Mouse (Mus musculus): Measurements from ENCODE around the gene Ptges3. TPM values are rescaled to one million over a fixed set of nuclear protein-coding genes. Genes with fewer than 3 reads are reported as not detected.
A peak's percentile ranks its signal among the peaks of the same experiment; 100 is the strongest.
"Not testable (repeated sequence)": the region's sequence is repeated elsewhere in the genome, so short reads cannot be mapped to it uniquely, and the experiment has no call there.

Gene Ptges3
- total RNA-seq (2021), result 100 to 1,000 TPM; 182 to 237 TPM
- long read RNA-seq, experiment 1, transcript Ptges3-201 (8 exons, 2,000 nt), result major isoform, 273 of 296 reads
- long read RNA-seq, experiment 1, partial matches to known transcripts, result 3 of 296 reads
- long read RNA-seq, experiment 1, other reads (novel, unspliced or antisense), result 20 of 296 reads
- long read RNA-seq, experiment 2, transcript Ptges3-201 (8 exons, 2,000 nt), result major isoform, 60 of 66 reads
- long read RNA-seq, experiment 2, partial matches to known transcripts, result 3 of 66 reads
- long read RNA-seq, experiment 2, other reads (novel, unspliced or antisense), result 3 of 66 reads

DNA sequence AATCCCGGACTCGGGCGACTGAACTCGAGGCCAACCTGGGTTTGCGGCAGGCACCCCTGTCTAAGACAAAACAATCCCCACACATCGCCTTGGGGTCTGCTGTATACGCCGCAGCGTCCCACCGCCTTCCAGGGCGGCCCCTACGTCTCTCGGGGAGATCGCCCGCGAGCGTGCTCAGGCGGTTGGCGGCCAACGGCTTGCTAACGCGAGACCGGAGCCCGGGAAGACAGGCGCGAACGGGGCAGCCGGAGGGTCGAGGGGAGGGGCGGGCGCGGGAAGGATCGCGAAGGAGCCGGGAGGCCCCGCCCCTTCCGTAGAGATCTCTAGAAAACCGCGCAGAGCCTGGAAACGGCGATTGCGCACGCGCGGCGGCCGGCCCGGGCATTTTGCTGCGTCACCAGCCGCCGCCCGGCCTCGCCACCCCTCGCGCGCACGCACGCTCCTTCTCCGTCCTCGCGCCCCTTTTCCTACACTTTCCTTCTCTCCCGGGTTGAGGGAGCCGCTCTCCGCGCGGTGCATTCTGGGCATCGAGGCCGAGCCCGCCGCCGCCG, at the start of gene Ptges3:
Gene Ptges3 (plus strand): TSS at position 354 of the 551 bp plus-strand sequence.
- DNase-seq, result peak; percentile 98 to 100

DNA sequence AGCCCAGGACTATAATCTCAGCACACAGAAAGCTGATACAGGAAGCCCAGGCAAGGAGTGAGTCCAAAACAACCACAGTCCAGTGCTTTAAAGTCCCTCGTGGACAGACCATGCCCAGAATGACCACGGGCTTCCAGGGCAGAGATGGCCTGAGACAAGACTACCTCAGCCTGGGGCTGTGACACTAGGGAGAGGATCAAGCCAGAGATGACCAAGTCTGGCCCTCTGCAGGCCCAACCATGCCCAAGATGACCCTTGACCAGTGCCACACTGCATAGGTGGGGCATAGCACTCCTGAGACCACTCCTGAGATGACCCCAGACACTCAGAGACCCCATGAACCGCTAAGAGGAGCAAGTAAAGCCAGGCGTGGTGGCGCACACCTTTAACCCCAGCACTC, 49.0 kb upstream of the Ptges3 start:
- DNase-seq, result no peak

DNA sequence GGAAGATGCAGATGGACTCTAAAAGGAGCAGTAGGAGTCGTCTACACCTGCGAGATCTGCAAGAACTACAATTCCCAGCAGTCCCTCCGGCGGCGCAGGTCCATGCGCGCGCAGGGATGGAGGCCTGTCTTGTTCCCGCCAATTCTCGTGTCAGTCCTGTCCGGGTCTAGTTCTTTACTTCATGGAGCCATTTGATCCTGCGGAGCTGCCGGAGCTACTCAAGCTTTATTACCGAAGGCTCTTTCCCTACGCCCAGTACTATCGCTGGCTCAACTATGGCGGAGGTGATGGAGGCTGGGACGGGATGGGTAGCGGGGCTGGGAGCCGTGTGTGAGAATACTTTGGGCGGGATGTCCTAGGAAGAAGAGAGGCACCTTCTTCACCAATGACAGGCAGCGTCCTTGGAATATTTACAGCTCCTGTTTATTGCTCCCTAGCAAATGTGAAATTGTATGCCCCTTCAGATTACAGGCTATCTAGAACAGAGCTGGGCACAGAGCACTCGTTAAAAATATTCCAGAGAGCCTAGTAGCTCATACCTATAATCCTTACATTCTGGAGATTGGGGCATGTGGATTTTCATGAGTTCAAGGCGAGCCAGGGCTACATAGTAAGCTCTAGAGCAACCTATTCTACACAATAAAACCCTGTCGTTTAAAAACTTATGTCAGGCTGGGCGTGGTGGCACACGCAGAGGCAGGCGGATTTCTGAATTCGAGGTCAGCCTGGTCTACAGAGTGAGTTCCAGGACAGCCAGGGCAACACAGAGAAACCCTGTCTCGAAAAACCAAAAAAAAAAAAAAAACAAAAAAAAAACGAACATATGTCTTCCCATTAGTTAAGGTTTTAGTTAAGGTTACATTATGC, 43.5 kb upstream of the Ptges3 start, which contains the start of gene Prim1:
Gene Prim1 (plus strand): TSS at position 101 of the 867 bp plus-strand sequence.
- peak; percentile 81 to 83 for DNase-seq

GRCm38 (mm10) chr10:128022196-128022595, 36.6 kb upstream of the Ptges3 start:
- no peak for DNase-seq

DNA sequence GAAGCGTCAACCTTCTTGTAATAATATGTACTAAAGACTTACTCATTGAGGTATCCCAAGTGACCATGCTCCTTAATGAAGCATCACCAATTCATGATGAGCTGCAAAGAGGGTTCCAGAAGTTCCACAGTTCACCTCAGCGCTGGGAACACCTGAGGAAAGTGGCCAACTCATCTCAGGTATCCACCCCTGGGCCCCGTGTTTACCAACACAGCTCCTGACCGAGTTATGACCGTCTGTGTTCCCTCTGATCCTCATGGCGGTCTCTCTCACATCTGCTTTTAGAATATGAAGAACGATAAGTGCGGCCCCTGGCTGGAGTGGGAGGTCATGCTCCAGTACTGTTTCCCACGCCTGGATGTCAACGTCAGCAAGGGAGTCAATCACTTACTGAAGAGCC, 35.3 kb upstream of the Ptges3 start:
- no peak for DNase-seq

DNA sequence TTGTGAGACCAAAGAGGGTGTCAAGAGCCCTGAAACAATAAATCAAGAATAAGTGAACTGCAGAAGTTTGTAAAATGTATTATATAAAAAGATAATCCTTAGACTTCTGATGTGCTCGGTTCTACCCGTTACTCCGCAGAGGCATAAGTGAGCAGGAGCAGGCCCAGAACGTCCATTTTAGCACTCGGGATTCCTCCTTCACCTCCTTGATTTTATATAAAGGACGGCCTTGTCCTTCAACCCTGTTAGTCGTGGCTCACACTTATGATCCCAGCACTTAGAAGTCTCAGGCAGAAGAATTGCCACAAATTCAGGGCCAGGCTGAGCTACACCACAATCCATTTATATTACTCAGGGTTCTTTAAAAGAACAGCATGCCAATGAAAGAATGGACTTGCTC, 28.8 kb upstream of the Ptges3 start:
- no peak for DNase-seq

GRCm38 (mm10) chr10:128030860-128031259, 27.9 kb upstream of the Ptges3 start:
- no peak for DNase-seq

DNA sequence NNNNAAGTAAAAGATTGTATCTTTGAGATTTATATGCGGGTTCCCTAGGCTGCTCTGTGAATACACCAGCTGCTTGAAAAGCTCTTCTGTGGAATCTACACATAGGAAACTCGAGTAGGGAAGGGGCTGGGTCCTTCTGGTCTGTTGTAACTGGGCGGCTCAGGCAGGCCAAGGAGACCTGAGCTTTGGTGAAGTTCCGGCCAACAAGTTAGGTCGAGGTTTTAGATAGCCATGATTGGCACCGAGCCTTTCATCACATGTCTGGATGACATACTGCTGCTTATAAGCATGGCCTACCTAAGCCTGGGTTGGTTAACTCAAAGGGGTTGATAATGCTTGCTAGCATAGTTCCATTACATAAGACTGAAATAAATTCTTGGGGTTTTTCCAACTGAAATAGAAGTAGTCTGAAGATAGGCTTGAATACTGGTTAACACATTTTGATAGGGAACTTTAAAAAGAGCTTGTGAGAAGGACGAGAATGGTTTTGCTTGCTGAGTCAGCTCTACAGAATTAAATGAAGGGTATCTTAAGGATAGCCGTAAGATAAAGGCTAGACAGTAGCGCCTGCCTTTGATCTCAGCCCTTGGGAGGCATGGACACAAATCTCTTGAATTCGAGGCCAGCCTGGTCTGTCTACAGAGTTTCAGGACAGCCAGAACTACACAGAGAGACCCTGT, 21.9 kb upstream of the Ptges3 start:
- DNase-seq, result peak; percentile 60 to 70

GRCm38 (mm10) chr10:128037921-128038320, 20.8 kb upstream of the Ptges3 start:
- DNase-seq, result no peak

- DNase-seq, result no peak
Observed at GRCm38 (mm10) chr10:128039167-128039566, 19.6 kb upstream of the Ptges3 start.

- DNase-seq, result no peak
Observed at GRCm38 (mm10) chr10:128039858-128040257, 18.9 kb upstream of the Ptges3 start.

DNA sequence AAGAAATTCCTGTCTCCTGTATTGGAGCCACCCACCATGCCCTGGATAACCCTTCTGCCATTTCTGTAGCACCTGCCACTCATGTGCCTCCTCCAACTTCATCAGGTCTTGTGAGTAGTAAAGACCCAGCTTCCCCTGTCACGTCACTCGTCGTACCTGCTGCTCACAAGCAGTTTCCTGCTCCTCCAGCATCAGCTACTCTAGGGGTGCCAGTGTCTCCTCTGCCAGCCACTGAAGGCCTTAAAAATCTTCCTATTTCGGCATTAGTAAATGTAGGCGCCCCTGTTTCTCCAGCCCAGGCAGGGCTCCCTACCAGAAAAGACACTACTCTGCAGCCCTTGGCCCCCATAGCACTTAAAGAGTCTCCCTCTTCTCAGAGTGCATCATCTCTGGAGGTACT, 18.5 kb upstream of the Ptges3 start:
- DNase-seq, result no peak

- DNase-seq, result no peak
Observed at GRCm38 (mm10) chr10:128041636-128042035, 17.1 kb upstream of the Ptges3 start.

GRCm38 (mm10) chr10:128042466-128042865, 16.3 kb upstream of the Ptges3 start:
- DNase-seq, result no peak

DNA sequence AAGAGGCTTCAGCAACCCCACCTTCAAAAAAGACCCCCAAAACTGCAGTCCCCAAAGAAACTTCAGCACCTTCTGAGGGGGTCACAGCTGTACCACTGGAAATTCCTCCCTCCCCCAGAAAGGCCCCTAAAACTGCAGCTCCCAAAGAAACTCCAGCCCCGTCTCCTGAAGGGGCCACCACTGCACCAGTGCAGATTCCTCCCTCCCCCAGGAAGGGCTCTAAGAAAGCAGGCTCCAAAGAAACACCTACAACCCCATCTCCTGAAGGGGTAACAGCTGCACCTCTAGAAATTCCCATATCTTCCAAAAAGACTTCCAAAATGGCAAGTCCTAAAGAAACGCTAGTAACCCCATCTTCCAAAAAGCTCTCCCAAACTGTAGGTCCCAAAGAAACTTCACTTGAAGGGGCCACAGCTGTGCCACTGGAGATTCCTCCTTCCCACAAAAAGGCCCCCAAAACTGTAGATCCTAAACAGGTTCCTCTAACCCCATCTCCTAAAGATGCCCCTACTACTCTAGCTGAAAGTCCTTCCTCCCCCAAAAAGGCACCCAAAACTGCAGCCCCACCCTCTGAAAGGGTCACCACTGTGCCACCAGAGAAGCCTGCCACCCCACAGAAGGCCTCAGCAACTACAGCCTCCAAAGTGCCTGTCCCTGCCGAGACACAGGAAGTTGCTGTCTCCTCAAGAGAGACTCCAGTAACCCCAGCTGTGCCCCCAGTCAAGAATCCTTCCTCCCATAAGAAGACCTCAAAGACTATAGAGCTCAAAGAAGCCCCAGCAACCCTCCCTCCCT, 15.5 kb upstream of the Ptges3 start:
- no peak for DNase-seq

- DNase-seq, result no peak
Observed at GRCm38 (mm10) chr10:128048157-128048556, 10.6 kb upstream of the Ptges3 start.

DNA sequence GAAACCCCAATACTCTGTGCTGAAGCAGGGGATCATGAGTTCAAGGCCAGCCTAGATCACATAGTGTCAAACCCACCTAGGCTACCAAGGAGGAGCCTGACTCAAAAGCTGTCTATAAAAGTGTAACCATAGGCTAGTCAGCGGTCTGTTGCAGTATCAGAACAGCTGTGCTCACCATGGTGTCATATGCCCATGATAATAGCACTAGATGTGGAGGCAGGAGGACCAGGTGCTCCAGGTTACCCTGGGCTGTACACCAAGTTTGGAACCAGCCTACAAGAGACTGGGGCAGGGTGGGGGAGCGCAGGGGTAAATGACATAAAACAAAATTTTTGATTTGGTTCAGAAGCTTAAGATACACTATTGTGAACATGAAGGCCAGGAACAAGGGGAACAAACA, 9.0 kb upstream of the Ptges3 start:
- no peak for DNase-seq

DNA sequence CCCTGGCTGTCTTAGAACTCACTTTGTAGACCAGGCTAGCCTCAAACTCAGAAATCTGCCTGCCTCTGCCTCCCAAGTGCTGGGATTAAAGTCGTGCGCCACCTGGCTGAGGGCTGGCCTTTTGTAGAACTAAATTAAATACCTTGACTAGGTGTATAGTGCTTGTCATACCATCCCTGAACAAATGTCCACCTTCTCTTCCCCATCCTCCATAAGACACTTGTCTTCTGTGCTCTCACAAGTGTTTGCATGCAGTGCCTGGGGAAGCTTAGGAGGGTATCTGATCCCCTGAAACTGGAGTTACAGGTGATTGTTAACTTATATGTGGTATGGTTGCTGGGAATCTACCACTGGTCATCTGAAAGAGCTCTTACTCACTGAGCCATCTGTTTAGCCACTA, 8.4 kb upstream of the Ptges3 start:
- DNase-seq, result no peak

DNA sequence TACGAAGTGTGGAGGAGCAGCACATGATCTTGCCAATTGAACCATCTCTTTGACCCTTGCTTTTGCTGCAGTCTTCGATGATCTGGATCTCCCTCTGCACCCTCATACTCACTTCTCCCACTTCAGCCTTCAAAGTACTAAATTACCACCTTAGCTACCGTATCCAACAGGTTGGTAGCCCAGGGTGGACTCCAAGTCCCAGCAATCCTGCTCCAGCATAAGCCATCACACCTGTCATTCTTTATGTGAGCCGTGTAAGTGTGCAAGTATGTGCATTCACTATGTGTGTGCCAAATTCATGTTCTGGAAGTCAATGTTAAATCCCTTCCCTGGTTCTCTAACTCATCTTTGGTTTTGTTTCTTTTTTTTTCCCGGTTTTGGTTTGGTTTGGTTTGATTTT, 7.2 kb upstream of the Ptges3 start:
- DNase-seq, result no peak

GRCm38 (mm10) chr10:128052136-128052535, 6.6 kb upstream of the Ptges3 start:
- not testable (repeated sequence) for DNase-seq

DNA sequence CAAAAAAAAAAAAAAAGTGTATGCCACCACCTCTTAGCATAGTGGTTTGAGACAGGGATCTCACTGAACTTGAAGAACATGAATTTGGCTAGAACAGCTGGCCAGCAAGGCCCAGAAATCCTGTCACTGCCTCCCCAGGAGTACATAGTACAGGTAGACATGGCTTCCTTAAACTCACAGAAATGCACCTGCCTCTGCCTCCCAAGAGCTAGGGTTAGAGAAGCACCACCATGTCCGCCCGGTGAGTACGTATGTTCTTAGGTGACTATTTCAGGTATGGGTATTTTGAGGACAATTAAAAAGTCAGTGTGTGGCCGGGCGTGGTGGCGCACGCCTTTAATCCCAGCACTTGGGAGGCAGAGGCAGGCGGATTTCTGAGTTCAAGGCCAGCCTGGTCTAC, 5.8 kb upstream of the Ptges3 start:
- no peak for DNase-seq

- DNase-seq, result no peak
Observed at GRCm38 (mm10) chr10:128058184-128058583, 570 bp upstream of the Ptges3 start.
